25 mouse cellular contexts compared by ENCODE assay signal in the genomic region with DNA sequence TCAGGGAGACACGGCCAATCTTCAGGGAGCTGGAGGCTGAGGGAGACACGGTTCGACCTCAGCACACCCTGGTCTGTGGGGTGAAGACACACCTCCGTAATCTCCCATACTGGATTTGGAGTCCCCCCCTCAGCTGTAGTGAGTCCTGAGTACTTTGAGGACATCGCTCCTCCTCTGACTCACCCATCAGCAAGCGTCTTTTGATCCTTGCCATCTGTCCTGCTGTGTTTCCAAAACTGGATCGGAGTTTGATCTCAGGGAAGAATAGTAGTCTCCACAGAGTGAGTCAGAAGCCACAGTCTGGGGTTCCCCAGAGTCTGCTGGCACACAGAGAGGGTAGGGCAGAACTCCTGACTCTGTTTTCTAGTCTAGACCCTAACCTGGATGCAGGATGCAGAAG.
DNase-seq lines count a peak whose midpoint lies in the region; ATAC-seq and TF ChIP-seq lines count a peak whose summit lies in the region.
"Had no signal": no experiment of that assay in that cellular context is flagged by ENCODE, and none has a peak within 500 bp of the region (broad histone marks: within the 10 kb centered on the region; RNA-seq: fewer than 3 reads in every experiment).

No protein-coding gene starts in this region.

- no peak for ATAC-seq in hindbrain, embryonic 11.5 days (ENCODE audit: low FRiP score)
- ATAC-seq in lung, embryonic 16.5 days (ENCODE audit: low read depth) = peak; percentile 62
- ATAC-seq in CD4-positive, CD25-positive, alpha-beta regulatory T cell, adult 4 months = no peak
- ATAC-seq: activated CD4-positive, CD25-positive, alpha-beta regulatory T cell, adult 4 months had no signal

- no peak for DNase-seq in hindbrain, embryonic 10.5 days (ENCODE audit: low spot score)
- DNase-seq in hindbrain, embryonic 11.5 days (ENCODE audit: low spot score) = no peak
- no peak for DNase-seq in limb, embryonic 10.5 days (ENCODE audit: low spot score)
- no peak for DNase-seq in thymus, postnatal 10 days (ENCODE audit: low spot score in 2 of 2)
- DNase-seq in spleen, adult 18-20 months = no peak
- DNase-seq: B cell, adult 2 months; cerebellum, postnatal 25 days; gastrocnemius, postnatal 36 days; heart, postnatal 36 days; kidney, adult 2 months; right cerebral cortex, postnatal 25 days; thymus, postnatal 25 days had no signal

- H3K79me2 ChIP-seq in myocyte (ENCODE audit: control insufficient read depth, insufficient read depth) = no peaks in the 10 kb centered on the region

- peaks cover 17% of the 10 kb centered on the region for H3K27me3 ChIP-seq in hindbrain, embryonic 10.5 days (ENCODE audit: insufficient read depth, poor library complexity, severe bottlenecking)
- no peaks in the 10 kb centered on the region for H3K27me3 ChIP-seq in hindbrain, embryonic 11.5 days (ENCODE audit: control insufficient read depth, insufficient read depth, low read length)
- 0 out of 2 replicates have a peak, but pooled peaks cover 5% of the 10 kb centered on the region for H3K27me3 ChIP-seq in limb, embryonic 10.5 days (ENCODE audit: low read depth, poor library complexity, severe bottlenecking)
- H3K27me3 ChIP-seq in lung, embryonic 16.5 days (ENCODE audit: control insufficient read depth, insufficient read depth, low read depth, low read length) = no peaks in the 10 kb centered on the region
- H3K27me3 ChIP-seq in myocyte (ENCODE audit: control insufficient read depth, insufficient read depth, insufficient read length) = no peaks in the 10 kb centered on the region
- H3K27me3 ChIP-seq: embryonic facial prominence, embryonic 12.5 days; forebrain, embryonic 15.5 days; heart, embryonic 15.5 days; hindbrain, embryonic 15.5 days; midbrain, embryonic 15.5 days; neural tube, embryonic 13.5 days had no signal

- peaks cover 31% of the 10 kb centered on the region for H3K4me1 ChIP-seq in hindbrain, embryonic 10.5 days (replicated peaks)
- peaks cover 2% of the 10 kb centered on the region; the same call in 1 of the 2 replicates for H3K4me1 ChIP-seq in hindbrain, embryonic 11.5 days (replicated peaks; ENCODE audit: control insufficient read depth, insufficient read depth, low read length)
- H3K4me1 ChIP-seq in limb, embryonic 10.5 days = peaks cover 38% of the 10 kb centered on the region
- H3K4me1 ChIP-seq in lung, embryonic 16.5 days (replicated peaks; ENCODE audit: control insufficient read depth, insufficient read depth, low read length) = peaks cover 19% of the 10 kb centered on the region

- H3K4me3 ChIP-seq in hindbrain, embryonic 10.5 days = no peak overlapping the region
- H3K4me3 ChIP-seq in hindbrain, embryonic 11.5 days (ENCODE audit: low read depth, low read length) = no peak overlapping the region
- no peak overlapping the region for H3K4me3 ChIP-seq in limb, embryonic 10.5 days
- H3K4me3 ChIP-seq in lung, embryonic 16.5 days (ENCODE audit: low read length) = no peak overlapping the region
- H3K4me3 ChIP-seq in myocyte = no peak overlapping the region
- H3K4me3 ChIP-seq: embryonic facial prominence, embryonic 12.5 days; erythroblast, embryonic 14.5 days; forebrain, embryonic 15.5 days; heart, embryonic 15.5 days; hindbrain, embryonic 15.5 days; left cerebral cortex, adult 2 months; midbrain, embryonic 15.5 days; neural tube, embryonic 13.5 days had no signal

- TF ChIP-seq POLR2A in myocyte (IDR thresholded peaks at IDR 0.05; ENCODE audit: insufficient read length, low read depth) = no peak

- H3ac ChIP-seq in myocyte (ENCODE audit: control insufficient read depth, insufficient read length) = no peak overlapping the region

- H3K9me3 ChIP-seq in hindbrain, embryonic 10.5 days = no peaks in the 10 kb centered on the region
- H3K9me3 ChIP-seq in hindbrain, embryonic 11.5 days (ENCODE audit: control insufficient read depth, low read length) = no peaks in the 10 kb centered on the region
- no peaks in the 10 kb centered on the region for H3K9me3 ChIP-seq in limb, embryonic 10.5 days (replicated peaks)
- no peaks in the 10 kb centered on the region for H3K9me3 ChIP-seq in lung, embryonic 16.5 days (ENCODE audit: control insufficient read depth, low read length)
- H3K9me3 ChIP-seq: embryonic facial prominence, embryonic 12.5 days; forebrain, embryonic 15.5 days; heart, embryonic 15.5 days; hindbrain, embryonic 15.5 days; midbrain, embryonic 15.5 days; neural tube, embryonic 13.5 days had no signal

- H3K4me2 ChIP-seq in hindbrain, embryonic 11.5 days (replicated peaks; ENCODE audit: low read depth, low read length) = no peak overlapping the region
- no peak overlapping the region for H3K4me2 ChIP-seq in lung, embryonic 16.5 days (ENCODE audit: low read depth, low read length)
- H3K4me2 ChIP-seq in myocyte (ENCODE audit: low read depth) = peak overlapping the region; percentile 54
- H3K4me2 ChIP-seq: embryonic facial prominence, embryonic 12.5 days; forebrain, embryonic 15.5 days; heart, embryonic 15.5 days; hindbrain, embryonic 15.5 days; midbrain, embryonic 15.5 days; neural tube, embryonic 13.5 days had no signal

- H3K36me3 ChIP-seq in hindbrain, embryonic 10.5 days = no peaks in the 10 kb centered on the region
- no peaks in the 10 kb centered on the region for H3K36me3 ChIP-seq in hindbrain, embryonic 11.5 days (ENCODE audit: control insufficient read depth, insufficient read depth, low read length)
- H3K36me3 ChIP-seq in limb, embryonic 10.5 days = no peaks in the 10 kb centered on the region
- H3K36me3 ChIP-seq in lung, embryonic 16.5 days (ENCODE audit: control insufficient read depth, insufficient read depth, low read length) = no peaks in the 10 kb centered on the region
- no peaks in the 10 kb centered on the region for H3K36me3 ChIP-seq in myocyte (ENCODE audit: control insufficient read depth, insufficient read depth)
- H3K36me3 ChIP-seq: embryonic facial prominence, embryonic 12.5 days; forebrain, embryonic 15.5 days; heart, embryonic 15.5 days; hindbrain, embryonic 15.5 days; midbrain, embryonic 15.5 days; neural tube, embryonic 13.5 days had no signal

- WGBS in hindbrain, embryonic 10.5 days = 82% methylated on average over 7 of the region's 7 CpGs
- 81% methylated on average over 7 of the region's 7 CpGs for WGBS in hindbrain, embryonic 11.5 days
- WGBS in limb, embryonic 10.5 days = 83% methylated on average over 7 of the region's 7 CpGs
- WGBS in lung, embryonic 16.5 days = 66% methylated on average over 7 of the region's 7 CpGs

- H3K27ac ChIP-seq in hindbrain, embryonic 10.5 days = 0 out of 2 replicates have a peak overlapping the region, but pooled peaks have one; percentile 26
- H3K27ac ChIP-seq in hindbrain, embryonic 11.5 days (ENCODE audit: low read depth, low read length) = no peak overlapping the region
- H3K27ac ChIP-seq in limb, embryonic 10.5 days = 0 out of 2 replicates have a peak overlapping the region, but pooled peaks have one; percentile 67
- H3K27ac ChIP-seq in lung, embryonic 16.5 days (ENCODE audit: low read length) = no peak overlapping the region
- H3K27ac ChIP-seq: embryonic facial prominence, embryonic 12.5 days; forebrain, embryonic 15.5 days; heart, embryonic 15.5 days; hindbrain, embryonic 15.5 days; kidney, postnatal 0 days; left cerebral cortex, adult 2 months; midbrain, embryonic 15.5 days; neural tube, embryonic 13.5 days had no signal

- H3K9ac ChIP-seq in hindbrain, embryonic 11.5 days (ENCODE audit: low read depth, low read length) = no peak overlapping the region
- H3K9ac ChIP-seq in lung, embryonic 16.5 days (ENCODE audit: low read length) = no peak overlapping the region
- H3K9ac ChIP-seq: embryonic facial prominence, embryonic 12.5 days; forebrain, embryonic 15.5 days; heart, embryonic 15.5 days; hindbrain, embryonic 15.5 days; midbrain, embryonic 15.5 days; neural tube, embryonic 13.5 days had no signal

TF ChIP-seq in myocyte, 11 proteins besides CTCF, POLR2A, EP300 and RAD21:
- TF ChIP-seq USF1 (IDR thresholded peaks at IDR 0.05; ENCODE audit: low read depth) (no peak), TCF3 (IDR thresholded peaks at IDR 0.05; ENCODE audit: insufficient read length, low read depth) (no peak), REST (IDR thresholded peaks at IDR 0.05; ENCODE audit: insufficient read depth, insufficient read length) (no peak), MYOD1 (IDR thresholded peaks at IDR 0.05; ENCODE audit: control insufficient read depth in 1 of 3, insufficient read length in 2 of 3, low read depth in 2 of 3) (peak in 2 of 3 experiments; percentile 61 to 79), SRF (IDR thresholded peaks at IDR 0.05; ENCODE audit: control insufficient read depth, insufficient read length, low read depth) (no peak), POLR2AphosphoS2 (IDR thresholded peaks at IDR 0.05; ENCODE audit: insufficient read length, low read depth) (no peak), TCF12 (IDR thresholded peaks at IDR 0.05; ENCODE audit: insufficient read depth, poor library complexity, severe bottlenecking) (no peak), MAX (IDR thresholded peaks at IDR 0.05; ENCODE audit: low read depth) (no peak), MYOG (IDR thresholded peaks at IDR 0.05; ENCODE audit: control insufficient read depth in 1 of 3, insufficient read depth in 1 of 3, insufficient read length in 2 of 3, low read depth in 2 of 3) (peak in 1 of 3 experiments; percentile 62), CEBPB (IDR thresholded peaks at IDR 0.05; ENCODE audit: insufficient read depth, poor library complexity, severe bottlenecking) (no peak), E2F4 (IDR thresholded peaks at IDR 0.05; ENCODE audit: insufficient read depth) (no peak)

Comparison
In these comparisons a context has a peak if more than half of its experiments do, and no peak if none do; other contexts are left out.
1. H3K27ac ChIP-seq: peak in hindbrain, embryonic 10.5 days (single experiment) and limb, embryonic 10.5 days (single experiment); none in hindbrain, embryonic 11.5 days (single experiment) and lung, embryonic 16.5 days (single experiment).